Mouse (Mus musculus) lung, postnatal 0 days (tissue): ENCODE data around the gene Banf2.

Experiments used
- CTCF ChIP-seq: IDR thresholded peaks from 2 replicates; pipeline ENCODE4 v1.5.1; 2016; ENCODE audit warnings: antibody characterized with exemption, mild to moderate bottlenecking
- EP300 ChIP-seq: IDR thresholded peaks from 2 replicates; pipeline ENCODE4 v1.6.1; 2016; ENCODE audit warnings: antibody characterized with exemption, mild to moderate bottlenecking, control low read depth

DNA sequence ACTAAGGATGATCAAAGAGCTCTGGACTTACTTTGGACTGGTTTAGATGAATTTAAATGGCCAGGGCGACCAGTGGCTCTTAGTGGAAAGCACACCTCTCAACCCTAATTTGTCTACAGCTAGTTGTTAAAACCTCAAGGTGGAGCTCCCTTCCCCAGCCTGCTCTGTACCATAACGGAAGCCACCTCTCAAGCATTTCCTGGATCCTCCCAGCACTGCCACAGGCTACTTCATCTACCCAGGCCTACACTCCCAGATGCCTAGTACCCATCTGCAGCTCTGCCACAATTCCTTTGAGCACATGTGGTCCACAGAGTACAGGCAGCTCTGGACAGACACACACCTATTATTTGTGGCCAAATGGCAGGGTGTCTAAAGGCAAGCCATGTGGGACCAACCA lies 49.4 kb upstream of the Banf2 start:
- TF ChIP-seq CTCF = no peak
- no peak for TF ChIP-seq EP300
